Mouse (Mus musculus) liver, embryonic 14.5 days (tissue): ENCODE measurements around the gene Rab33a. TPM values are rescaled to one million over a fixed set of nuclear protein-coding genes. Genes with fewer than 3 reads are reported as not detected.

Source experiments
- ATAC-seq: fragments of 200-750 bp; cut with Nextera tagmentation; 2 replicates; pipeline ENCODE4 v1.8.0; 2017; ENCODE audit warnings: moderate number of reproducible peaks, mild to moderate bottlenecking, moderate library complexity; ENCODE audit not compliant: insufficient read depth
- DNase-seq, 3 experiments: peaks; one replicate each; pipeline ENCODE4 v3.0.0-alpha.2; 2012 to 2013; ENCODE audit warnings: low read depth in 3 of 3, low spot score in 3 of 3
- H3K27ac ChIP-seq: fragments of 300-500 bp; sonication (generic); 2 replicates; pipeline ENCODE4 v1.5.1; 2014; ENCODE audit warnings: moderate library complexity, mild to moderate bottlenecking, control low read depth, inconsistent platforms
- H3K27me3 ChIP-seq: fragments of 300-500 bp; sonication (generic); 2 replicates; pipeline ENCODE4 v1.6.1; 2014; ENCODE audit warnings: mild to moderate bottlenecking, low read length, moderate library complexity; ENCODE audit not compliant: control insufficient read depth, insufficient read depth
- H3K36me3 ChIP-seq: fragments of 300-500 bp; sonication (generic); replicated peaks from 2 replicates; pipeline ENCODE4 v1.6.1; 2014; ENCODE audit warnings: low read depth; ENCODE audit not compliant: control insufficient read depth, insufficient read depth
- H3K4me1 ChIP-seq, 2 experiments: fragments of 200-500 bp in 1 of 2; fragments of 300-500 bp in 1 of 2; sonication (generic) in 1 of 2; replicated peaks; 2 replicates each; pipeline ENCODE4 v1.6.1; 2012 to 2014; ENCODE audit warnings: antibody characterized with exemption in 1 of 2, inconsistent platforms in 1 of 2, low read length in 1 of 2; ENCODE audit not compliant: control insufficient read depth in 2 of 2, insufficient read depth in 2 of 2
- H3K4me2 ChIP-seq: fragments of 300-500 bp; sonication (generic); 2 replicates; pipeline ENCODE4 v1.6.1; 2014; ENCODE audit warnings: low read depth, mild to moderate bottlenecking, control low read depth, moderate library complexity
- H3K4me3 ChIP-seq, 2 experiments: fragments of 200-500 bp in 1 of 2; fragments of 300-500 bp in 1 of 2; sonication (generic) in 1 of 2; 2 replicates each; pipeline ENCODE4 v1.5.1; 2012 to 2014; ENCODE audit warnings: low read depth in 2 of 2, low read length in 2 of 2, mild to moderate bottlenecking in 2 of 2, control low read depth in 1 of 2, inconsistent platforms in 1 of 2, moderate library complexity in 1 of 2; ENCODE audit not compliant: insufficient read depth in 1 of 2
- H3K9ac ChIP-seq: fragments of 300-500 bp; sonication (generic); replicated peaks from 2 replicates; pipeline ENCODE4 v1.6.1; 2014; ENCODE audit warnings: mild to moderate bottlenecking, control low read depth, moderate library complexity
- H3K9me3 ChIP-seq: fragments of 300-500 bp; sonication (generic); 2 replicates; pipeline ENCODE4 v1.6.1; 2016; ENCODE audit warnings: low read length, mixed read lengths; ENCODE audit not compliant: control insufficient read depth
- CTCF ChIP-seq: IDR thresholded peaks from 2 replicates; pipeline ENCODE4 v1.5.1; 2016; ENCODE audit warnings: antibody characterized with exemption, low read depth, control low read depth
- EP300 ChIP-seq: IDR thresholded peaks from 2 replicates; pipeline ENCODE4 v1.6.1; 2016; ENCODE audit warnings: antibody characterized with exemption, low read depth
- WGBS: fragments of 180-500 bp; shearing (Covaris S2); extraction: QIAGEN DNeasy Blood & Tissue Kit; methylation state at CpG from one replicate; pipeline ENCODE4 v1.1.7; 2014; ENCODE audit not compliant: insufficient replicate concordance; 5-methylcytosine and 5-hydroxymethylcytosine counted together
- polyA plus RNA-seq, 2 experiments: library from polyadenylated mRNA; depleted of rRNA in 1 of 2; stranded (reverse) in 1 of 2; unstranded in 1 of 2; fragments of >200 nt; fragmentation: Nextera tagmentation in 1 of 2; extraction: Ambion mirVana in 1 of 2; gene quantifications; 2 replicates each; pipeline versions ENCODE4 v1.2.1 to v1.2.3; 2012 to 2014

The Rab33a gene
- polyA plus RNA-seq (2012; rRNA removed), result 0.38 and 0.62 TPM in 2 replicates
- 0.42 and 0.48 TPM in 2 replicates for polyA plus RNA-seq (2014; fragmentation: Nextera tagmentation; extraction: Ambion mirVana)

DNA sequence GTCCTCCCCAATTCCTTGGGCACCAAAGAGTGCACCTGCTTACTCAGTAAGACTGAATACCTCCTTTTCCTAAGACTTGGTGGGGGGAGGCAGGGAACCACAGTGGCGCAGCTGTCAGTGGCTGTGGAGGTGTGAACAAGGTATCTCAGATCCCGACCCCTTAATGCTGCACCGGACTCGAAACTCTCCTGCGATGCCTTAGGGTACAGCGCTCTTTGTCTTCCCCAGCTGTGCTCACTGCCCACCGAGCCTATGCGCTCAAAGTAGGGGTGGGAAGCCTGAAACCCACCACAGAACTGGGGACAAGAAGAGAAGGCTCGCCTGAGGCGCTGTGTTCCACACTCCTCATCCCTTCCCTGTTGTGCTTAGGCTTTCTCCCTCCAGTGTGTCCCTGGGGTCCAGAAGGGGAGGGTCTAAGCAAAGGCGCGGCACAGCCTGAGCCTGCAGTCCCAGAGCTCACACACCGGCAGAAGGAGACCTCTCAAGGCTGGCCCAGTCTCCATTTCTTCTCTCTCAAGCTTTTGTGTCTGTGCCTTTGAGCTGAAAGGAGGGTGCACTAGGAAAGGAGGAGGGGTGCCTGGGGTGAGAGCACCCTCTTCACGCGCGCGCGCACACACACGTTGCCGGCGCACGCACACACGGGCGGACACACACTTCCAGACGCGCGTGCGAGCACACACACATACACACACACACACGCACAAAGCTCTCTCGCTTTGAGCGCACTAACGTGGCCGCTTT lies at the start of gene Rab33a:
Gene Rab33a, plus strand, starts transcription at position 478 of the 741 bp plus-strand sequence.
- Histone ChIP-seq H3K4me2 (peak within 1 kb of the TSS; percentile 60), H3K9me3 (no peaks in the 10 kb centered on the region), H3K4me1 (no peaks in the 10 kb centered on the region), H3K36me3 (no peaks in the 10 kb centered on the region), H3K27me3 (peaks cover 4% of the 10 kb centered on the region; the same call in 1 of the 2 replicates), H3K9ac (no peak within 1 kb of the TSS), H3K4me3 (peak within 1 kb of the TSS; percentile 28 to 45), H3K27ac (no peak within 1 kb of the TSS)
- no peak for TF ChIP-seq CTCF
- no peak for TF ChIP-seq EP300
- 18% methylated on average over 31 of the region's 33 CpGs for WGBS
- DNase-seq (no peak), ATAC-seq (no peak)

GRCm38 (mm10) chrX:48481095-48481494 lies 38.0 kb upstream of the Rab33a start:
- Histone ChIP-seq H3K36me3 (no peaks in the 10 kb centered on the region), H3K27ac (no peak overlapping the region), H3K9me3 (no peaks in the 10 kb centered on the region), H3K27me3 (no peaks in the 10 kb centered on the region), H3K4me1 (no peaks in the 10 kb centered on the region), H3K9ac (no peak overlapping the region), H3K4me2 (no peak overlapping the region), H3K4me3 (no peak overlapping the region)
- ATAC-seq (no peak), DNase-seq (no peak)
- 73% methylated on average over 4 of the region's 4 CpGs for WGBS
- TF ChIP-seq EP300 (no peak), CTCF (no peak)

DNA sequence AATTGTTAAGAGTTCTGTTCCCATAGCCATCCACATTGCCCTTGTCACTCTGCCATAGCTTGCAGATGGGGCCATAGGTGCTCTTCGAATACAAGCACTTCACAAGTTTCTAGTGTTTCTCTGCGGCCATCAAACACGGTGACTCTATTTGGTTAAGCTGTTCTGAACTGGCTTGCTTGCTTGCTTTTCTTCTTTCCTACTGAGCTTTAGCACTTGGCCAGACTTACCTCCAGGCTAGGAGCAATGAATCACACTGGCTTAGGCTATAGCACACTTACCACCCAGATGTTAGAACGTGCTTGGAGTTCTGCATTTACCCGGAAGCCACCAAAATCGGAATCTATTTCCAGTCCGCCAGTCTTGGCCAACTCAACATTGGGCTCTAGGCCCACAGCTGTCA lies 37.4 kb upstream of the Rab33a start:
- ATAC-seq, result no peak

GRCm38 (mm10) chrX:48493763-48494162 lies 25.3 kb upstream of the Rab33a start:
- no peak for DNase-seq
- no peak for TF ChIP-seq CTCF
- WGBS, result 73% methylated on average over 8 of the region's 8 CpGs
- Histone ChIP-seq H3K9ac (no peak overlapping the region), H3K9me3 (no peaks in the 10 kb centered on the region), H3K4me1 (no peaks in the 10 kb centered on the region), H3K36me3 (no peaks in the 10 kb centered on the region; the same call in 1 of the 2 replicates), H3K27ac (no peak overlapping the region), H3K4me2 (no peak overlapping the region), H3K4me3 (no peak overlapping the region), H3K27me3 (no peaks in the 10 kb centered on the region)
- ATAC-seq, result no peak

More for the DNA sequence above, 37.4 kb upstream of the Rab33a start:
- Histone ChIP-seq H3K9ac (no peak overlapping the region), H3K27me3 (no peaks in the 10 kb centered on the region), H3K4me3 (no peak overlapping the region), H3K27ac (no peak overlapping the region), H3K4me1 (no peaks in the 10 kb centered on the region), H3K9me3 (no peaks in the 10 kb centered on the region), H3K4me2 (no peak overlapping the region), H3K36me3 (no peaks in the 10 kb centered on the region)
- WGBS, result 77% methylated on average over 7 of the region's 7 CpGs
- TF ChIP-seq CTCF (no peak), EP300 (no peak)
- no peak for DNase-seq

DNA sequence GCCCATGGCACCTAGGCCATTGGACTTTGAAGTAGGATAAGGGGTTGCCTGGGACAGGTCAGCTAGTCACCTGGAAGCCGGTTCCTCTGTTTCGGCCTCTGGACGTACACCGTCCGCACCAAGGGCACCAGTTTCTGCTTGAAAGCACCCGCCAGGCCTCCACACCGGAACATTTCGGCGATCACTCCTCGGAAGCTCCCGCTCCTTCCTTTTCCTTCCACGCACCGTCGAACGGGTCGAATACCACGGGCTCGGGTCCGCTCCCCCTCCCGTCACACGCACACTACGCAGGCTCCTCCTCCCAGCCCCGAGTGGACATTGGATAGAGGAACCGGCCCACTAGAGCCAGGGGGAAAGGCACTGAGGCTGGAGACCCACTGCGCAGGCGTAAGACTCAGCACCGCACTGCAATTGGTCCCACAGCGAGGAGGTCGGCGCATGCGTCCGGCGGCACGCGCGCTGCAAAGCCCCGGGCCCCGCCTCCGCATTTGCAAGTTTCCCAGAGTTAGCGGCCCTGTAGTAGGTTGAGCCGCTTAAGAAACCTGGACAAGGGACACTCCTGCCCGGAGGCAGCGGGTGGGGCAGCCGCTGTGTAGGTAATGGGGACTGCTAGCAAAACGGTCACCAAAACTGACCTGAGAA lies 5.8 kb upstream of the Rab33a start, which contains the start of gene Aifm1:
Gene Aifm1, minus strand, starts transcription at position 398 of the 642 bp plus-strand sequence.
- Histone ChIP-seq H3K4me2 (peak within 1 kb of the TSS; percentile 63), H3K9ac (peak within 1 kb of the TSS; percentile 79), H3K36me3 (no peaks in the 10 kb centered on the region), H3K9me3 (no peaks in the 10 kb centered on the region), H3K4me3 (peak within 1 kb of the TSS; percentile 67 to 87), H3K27me3 (no peaks in the 10 kb centered on the region), H3K27ac (no peak within 1 kb of the TSS; the same call in 1 of the 2 replicates), H3K4me1 (peaks cover 0 to 4% of the 10 kb centered on the region in 2 experiments; a peak in 1 of 4 replicates)
- TF ChIP-seq CTCF (0 out of 2 replicates have a peak, but pooled peaks have one; percentile 8), EP300 (no peak)
- WGBS, result 12% methylated on average over 36 of the region's 45 CpGs
- DNase-seq (peak; percentile 84 to 86 (median 85)), ATAC-seq (peak; percentile 98)
